Mouse (Mus musculus): ENCODE results near the gene Plxna4.

DNA sequence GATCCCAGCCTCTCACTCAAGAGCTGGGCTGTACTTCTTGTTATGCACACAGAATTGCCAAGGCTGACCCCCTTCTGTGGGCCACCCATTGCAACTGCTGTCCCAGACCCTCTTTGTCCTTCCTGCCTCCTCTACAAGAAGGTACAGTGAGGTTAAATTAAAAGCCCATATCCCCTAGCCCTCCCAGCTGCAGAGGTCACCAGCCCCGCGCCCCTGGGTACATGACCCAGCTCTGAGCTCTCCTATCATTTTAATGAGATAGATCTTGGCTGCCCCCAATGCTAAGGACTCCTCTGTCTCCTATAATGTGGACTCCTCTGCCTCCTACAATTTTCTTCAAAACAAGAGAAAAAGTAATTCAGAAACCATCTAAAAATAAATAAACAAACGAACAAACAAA, 69.4 kb downstream of the Plxna4 start:
- no peak for TF ChIP-seq CTCF (conservative IDR thresholded peaks at IDR 0.05; ENCODE audit: low read length)
- TF ChIP-seq POU5F1 (IDR thresholded peaks at IDR 0.05; ENCODE audit: borderline replicate concordance, low read length), result no peak
- no peak for TF ChIP-seq NANOG (IDR thresholded peaks at IDR 0.05; ENCODE audit: borderline replicate concordance, low read length)

Data from E14TG2a.4 (cell line).